Mouse (Mus musculus): ENCODE results near the gene Gm9767. TPM values are rescaled to one million over a fixed set of nuclear protein-coding genes. Genes with fewer than 3 reads are reported as not detected.

Gene Gm9767
- polyA plus RNA-seq, 2 experiments: not detected

- H3K4me1 ChIP-seq (replicated peaks; ENCODE audit: control insufficient read depth in 2 of 2, insufficient read depth in 2 of 2, low read length in 1 of 2): no peaks in the 10 kb centered on the region
- H3K36me3 ChIP-seq (replicated peaks; ENCODE audit: control insufficient read depth, insufficient read depth, low read depth): no peaks in the 10 kb centered on the region
- H3K9ac ChIP-seq (replicated peaks): no peak overlapping the region
- H3K27ac ChIP-seq: no peak overlapping the region
- no peak overlapping the region for H3K4me3 ChIP-seq (ENCODE audit: insufficient read depth in 1 of 2, low read depth in 2 of 2, low read length in 2 of 2)
- 53% methylated on average over 3 of the region's 3 CpGs for WGBS (ENCODE audit: insufficient replicate concordance)
- no peaks in the 10 kb centered on the region for H3K9me3 ChIP-seq (ENCODE audit: control insufficient read depth, low read length)
- no peaks in the 10 kb centered on the region for H3K27me3 ChIP-seq (ENCODE audit: control insufficient read depth, insufficient read depth, low read length)
- ATAC-seq (ENCODE audit: insufficient read depth) (no peak), DNase-seq (ENCODE audit: low read depth in 3 of 3, low spot score in 3 of 3) (no peak)
- no peak overlapping the region for H3K4me2 ChIP-seq (ENCODE audit: low read depth)
- no peak for TF ChIP-seq CTCF (IDR thresholded peaks at IDR 0.05; ENCODE audit: low read depth)
- no peak for TF ChIP-seq EP300 (IDR thresholded peaks at IDR 0.05; ENCODE audit: low read depth)
Measured at GRCm38 (mm10) chr10:26103330-26103982, 25.4 kb downstream of the Gm9767 start.

- WGBS (ENCODE audit: insufficient replicate concordance): 57% methylated on average over 4 of the region's 4 CpGs
- Histone ChIP-seq H3K36me3 (replicated peaks; ENCODE audit: control insufficient read depth, insufficient read depth, low read depth) (no peaks in the 10 kb centered on the region), H3K27me3 (ENCODE audit: control insufficient read depth, insufficient read depth, low read length) (no peaks in the 10 kb centered on the region), H3K4me2 (ENCODE audit: low read depth) (no peak overlapping the region), H3K4me1 (replicated peaks; ENCODE audit: control insufficient read depth in 2 of 2, insufficient read depth in 2 of 2, low read length in 1 of 2) (no peaks in the 10 kb centered on the region), H3K27ac (no peak overlapping the region), H3K9ac (replicated peaks) (no peak overlapping the region), H3K9me3 (ENCODE audit: control insufficient read depth, low read length) (no peaks in the 10 kb centered on the region), H3K4me3 (ENCODE audit: insufficient read depth in 1 of 2, low read depth in 2 of 2, low read length in 2 of 2) (no peak overlapping the region)
- DNase-seq (ENCODE audit: low read depth in 3 of 3, low spot score in 3 of 3) (no peak), ATAC-seq (ENCODE audit: insufficient read depth) (no peak)
- TF ChIP-seq CTCF (IDR thresholded peaks at IDR 0.05; ENCODE audit: low read depth) (no peak), EP300 (IDR thresholded peaks at IDR 0.05; ENCODE audit: low read depth) (no peak)
Measured at GRCm38 (mm10) chr10:26114409-26114808, 36.4 kb downstream of the Gm9767 start.

- WGBS (ENCODE audit: insufficient replicate concordance): 60% methylated on average over 6 of the region's 6 CpGs
- H3K27ac ChIP-seq: no peak overlapping the region
- no peak overlapping the region for H3K4me3 ChIP-seq (ENCODE audit: insufficient read depth in 1 of 2, low read depth in 2 of 2, low read length in 2 of 2)
Measured at GRCm38 (mm10) chr10:26119067-26119821, 41.2 kb downstream of the Gm9767 start.

GRCm38 (mm10) chr10:26119822-26120183 is 41.7 kb downstream of the Gm9767 start:
- no peak for ATAC-seq (ENCODE audit: insufficient read depth)
- WGBS (ENCODE audit: insufficient replicate concordance): 44% methylated on average over 1 of the region's 1 CpGs

More at GRCm38 (mm10) chr10:26119067-26119821, 41.2 kb downstream of the Gm9767 start:
- ATAC-seq (ENCODE audit: insufficient read depth): no peak
- H3K36me3 ChIP-seq (replicated peaks; ENCODE audit: control insufficient read depth, insufficient read depth, low read depth): no peaks in the 10 kb centered on the region
- no peaks in the 10 kb centered on the region for H3K27me3 ChIP-seq (ENCODE audit: control insufficient read depth, insufficient read depth, low read length)
- H3K9ac ChIP-seq (replicated peaks): no peak overlapping the region
- TF ChIP-seq CTCF (IDR thresholded peaks at IDR 0.05; ENCODE audit: low read depth) (no peak), EP300 (IDR thresholded peaks at IDR 0.05; ENCODE audit: low read depth) (no peak)
- H3K4me1 ChIP-seq (replicated peaks; ENCODE audit: control insufficient read depth in 2 of 2, insufficient read depth in 2 of 2, low read length in 1 of 2): no peaks in the 10 kb centered on the region
- DNase-seq (ENCODE audit: low read depth in 3 of 3, low spot score in 3 of 3): no peak
- no peak overlapping the region for H3K4me2 ChIP-seq (ENCODE audit: low read depth)
- no peaks in the 10 kb centered on the region for H3K9me3 ChIP-seq (ENCODE audit: control insufficient read depth, low read length)

More at GRCm38 (mm10) chr10:26119822-26120183, 41.7 kb downstream of the Gm9767 start:
- Histone ChIP-seq H3K27me3 (ENCODE audit: control insufficient read depth, insufficient read depth, low read length) (no peaks in the 10 kb centered on the region), H3K9me3 (ENCODE audit: control insufficient read depth, low read length) (no peaks in the 10 kb centered on the region), H3K4me3 (ENCODE audit: insufficient read depth in 1 of 2, low read depth in 2 of 2, low read length in 2 of 2) (no peak overlapping the region), H3K4me1 (replicated peaks; ENCODE audit: control insufficient read depth in 2 of 2, insufficient read depth in 2 of 2, low read length in 1 of 2) (no peaks in the 10 kb centered on the region), H3K36me3 (replicated peaks; ENCODE audit: control insufficient read depth, insufficient read depth, low read depth) (no peaks in the 10 kb centered on the region), H3K4me2 (ENCODE audit: low read depth) (no peak overlapping the region), H3K9ac (replicated peaks) (no peak overlapping the region), H3K27ac (no peak overlapping the region)
- DNase-seq (ENCODE audit: low read depth in 3 of 3, low spot score in 3 of 3): no peak
- no peak for TF ChIP-seq EP300 (IDR thresholded peaks at IDR 0.05; ENCODE audit: low read depth)
- TF ChIP-seq CTCF (IDR thresholded peaks at IDR 0.05; ENCODE audit: low read depth): no peak

Other genes with a start within 250 kb of the Gm9767 start
- 0.11 and 0.70 TPM in 2 replicates for gene Tmem200a, start 797 bp downstream of the Gm9767 start, polyA plus RNA-seq (2012; rRNA removed)
- 0.13 and 0.39 TPM in 2 replicates for gene Tmem200a, start 797 bp downstream of the Gm9767 start, polyA plus RNA-seq (2014; fragmentation: Nextera tagmentation; extraction: Ambion mirVana)
- gene Samd3, start 151.5 kb downstream of the Gm9767 start, polyA plus RNA-seq (2012; rRNA removed): 0.05 TPM in 1 of 2 replicates, not detected in the other
- not detected in 2 replicates for gene Samd3, start 151.5 kb downstream of the Gm9767 start, polyA plus RNA-seq (2014; fragmentation: Nextera tagmentation; extraction: Ambion mirVana)

All from liver, embryonic 14.5 days (tissue).